Mouse (Mus musculus) mouse embryonic stem cell (cell line): ENCODE measurements around the gene 4933428G20Rik.

Experiments
- in situ Hi-C, 2 experiments: fragments of 300-500 bp; cut with MboI; formaldehyde crosslinking; loops; 1 replicate in 1 of 2; 3 replicates in 1 of 2; pipeline ENCODE4 v1.14.3; 2019 to 2020; ENCODE audit warnings: low sequenced_read_pairs in 2 of 2, low pct_unique_long_range_greater_than_20kb in 1 of 2, mixed read lengths in 1 of 2; ENCODE audit not compliant: unreplicated experiment in 1 of 2

4933428G20Rik gene

DNA sequence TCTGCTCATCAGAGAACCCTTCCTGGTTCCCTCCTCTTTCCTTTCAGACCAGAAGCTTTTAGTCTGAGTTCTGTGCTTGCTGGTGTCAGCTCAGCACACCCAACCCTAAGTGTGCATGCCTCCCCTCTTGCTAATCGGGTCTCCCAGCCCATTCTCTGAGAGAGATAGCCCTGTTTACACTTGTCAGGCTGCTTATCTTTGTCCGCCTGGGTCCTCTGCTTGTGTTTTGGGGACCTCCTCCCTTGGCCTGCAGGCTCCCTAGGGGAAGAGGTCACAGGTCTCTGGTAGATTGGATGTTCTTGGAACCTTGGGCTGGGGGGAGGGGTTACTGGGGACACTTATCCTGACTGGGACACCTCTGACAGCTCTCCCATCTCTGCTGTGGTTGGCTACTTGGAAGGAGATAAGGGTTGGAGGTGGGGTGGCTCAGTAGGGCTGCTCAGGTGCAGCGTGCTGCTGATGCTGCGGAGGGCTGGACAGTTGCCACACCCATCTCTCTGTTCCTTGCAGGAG lies 54.1 kb downstream of the 4933428G20Rik start:
- in situ Hi-C loops: no loop called here

DNA sequence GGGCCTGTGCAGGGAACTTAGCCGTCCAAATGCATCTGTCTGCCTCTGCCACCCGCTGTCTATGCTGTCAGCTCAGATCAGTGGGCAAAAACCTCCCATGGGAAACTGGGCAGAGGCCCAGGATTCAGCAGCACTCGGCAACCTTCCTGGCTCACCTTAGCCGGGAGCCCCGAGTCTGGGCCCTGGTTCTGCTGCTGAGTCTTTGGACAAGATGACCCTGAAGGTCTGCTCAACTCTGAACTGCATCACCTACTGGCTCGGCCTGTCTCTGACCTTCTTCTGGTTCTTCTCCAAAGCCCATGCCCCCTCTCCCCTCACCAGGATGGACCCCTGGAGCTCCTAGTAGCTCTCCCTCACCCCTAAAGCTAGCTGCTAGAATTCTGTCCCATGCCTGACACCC lies 54.5 kb downstream of the 4933428G20Rik start:
- in situ Hi-C loops: no loop called here

DNA sequence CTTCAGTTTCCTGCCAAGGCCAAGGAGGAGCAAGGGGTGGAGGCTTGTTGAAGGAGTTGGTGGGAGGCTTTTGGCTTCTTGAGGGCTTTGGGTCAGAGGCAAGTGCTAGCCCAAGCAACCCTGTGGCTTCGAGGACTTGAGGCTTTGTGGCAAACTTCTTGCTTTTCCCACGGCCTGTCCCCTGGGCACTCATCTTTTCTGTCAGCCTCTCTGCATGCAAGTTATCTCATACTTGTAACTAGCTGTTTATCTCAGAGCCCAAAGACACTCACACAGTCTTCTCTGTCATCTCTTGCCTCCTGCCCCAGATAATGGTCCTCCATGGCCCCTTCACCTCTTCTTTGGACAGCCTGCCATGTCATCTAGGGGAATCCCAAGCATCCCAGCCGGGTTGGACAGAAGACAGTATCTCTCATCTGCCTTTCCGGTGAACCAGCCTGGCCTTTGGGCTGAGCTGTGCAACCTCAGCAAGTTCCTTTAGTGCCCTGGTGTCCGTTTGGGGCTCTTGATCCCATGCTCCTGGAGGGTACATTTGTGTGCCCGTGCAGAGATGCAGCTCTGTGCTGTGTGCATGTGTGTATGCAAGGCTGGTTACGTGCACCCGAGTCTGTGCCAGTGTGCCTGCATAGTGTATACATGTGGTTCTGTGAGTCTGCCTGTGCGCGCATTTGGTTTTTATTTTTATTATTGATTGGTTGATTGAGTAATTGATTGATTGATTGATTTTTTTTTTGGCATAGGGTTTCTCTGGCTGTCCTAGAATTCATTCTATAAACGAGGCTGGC lies 57.1 kb downstream of the 4933428G20Rik start:
- in situ Hi-C loops: no loop called here

DNA sequence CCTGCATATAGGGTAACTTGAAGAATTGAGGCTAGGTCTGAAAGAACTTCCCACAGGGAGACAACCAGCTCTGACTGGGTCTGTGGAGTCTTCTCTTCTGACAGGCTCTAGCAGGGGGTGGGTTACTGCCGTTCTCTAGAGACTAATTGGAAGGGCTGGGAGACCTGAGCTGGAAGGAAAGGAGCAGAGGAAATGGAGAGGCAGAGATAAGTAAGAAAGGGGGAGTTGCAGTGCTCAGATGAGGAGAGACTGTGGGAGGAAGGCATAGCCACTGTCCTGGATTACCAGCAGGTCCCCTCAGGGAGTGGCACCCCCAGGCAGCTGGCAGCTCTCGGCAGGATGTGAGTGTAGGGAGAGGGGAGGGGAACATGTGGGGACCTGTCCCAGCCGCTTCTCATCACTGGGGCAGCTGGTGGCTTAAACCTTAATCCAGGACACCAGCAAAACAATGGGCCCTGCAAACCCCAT lies 58.4 kb downstream of the 4933428G20Rik start:
- in situ Hi-C loops: no loop called here

DNA sequence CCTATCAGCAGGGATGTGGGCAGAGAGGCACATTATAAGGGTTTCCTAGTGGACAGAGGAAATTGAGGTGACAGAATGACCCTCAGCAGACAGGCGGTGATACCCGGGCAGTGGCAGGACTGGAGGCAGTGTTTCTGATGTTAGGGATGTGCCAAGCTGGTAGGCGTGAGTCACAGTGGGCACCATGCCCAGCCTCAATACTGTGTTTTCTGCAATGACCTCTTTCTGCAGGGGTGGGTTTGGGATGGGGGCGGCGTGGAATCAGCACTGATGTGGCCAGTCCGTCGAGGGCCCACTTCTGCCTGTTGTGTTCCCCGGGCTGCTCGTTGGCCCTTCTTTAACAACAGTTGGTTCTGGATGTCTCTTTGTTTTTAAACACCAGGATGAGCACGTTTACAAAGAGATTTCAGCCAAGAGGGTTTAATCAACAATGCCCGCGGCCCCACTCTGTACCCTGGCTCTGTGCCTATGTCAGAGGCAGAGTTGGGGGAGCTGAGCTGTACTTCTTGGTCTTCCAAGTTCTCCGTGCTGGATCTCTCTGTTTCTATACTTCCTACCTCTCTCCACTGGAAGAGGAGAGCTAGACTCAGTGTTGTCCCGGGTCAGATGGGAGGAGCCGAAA lies 59.0 kb downstream of the 4933428G20Rik start:
- in situ Hi-C loops: no loop called here
